Mouse (Mus musculus): ENCODE measurements around the gene Casp9. TPM values are rescaled to one million over a fixed set of nuclear protein-coding genes. Genes with fewer than 3 reads are reported as not detected.

Casp9 gene
- total and polyA plus RNA-seq, 3 experiments = 2.8 to 6.4 TPM; not detected in 1

DNA sequence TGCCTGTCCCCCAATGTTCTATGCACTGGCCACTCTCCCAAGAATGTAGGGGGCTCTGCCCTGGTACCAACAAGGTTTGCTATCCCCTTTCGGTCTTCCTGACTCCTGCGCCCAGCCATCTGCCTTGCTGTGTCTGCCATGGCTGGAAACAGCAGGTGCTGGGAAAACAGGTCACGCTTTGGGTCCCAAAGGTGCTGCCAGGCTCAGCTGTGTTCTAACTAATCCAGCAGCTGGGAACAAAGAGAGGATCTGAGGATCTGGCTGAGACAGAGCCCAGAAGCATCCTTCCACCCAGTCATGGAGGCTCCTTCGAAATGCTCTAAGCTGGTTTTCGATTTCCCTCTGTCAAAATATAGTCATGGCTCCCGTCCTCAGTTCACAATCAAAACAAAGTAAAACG is 22.9 kb downstream of the Casp9 start:
- Histone ChIP-seq H3K9me3 (replicated peaks; ENCODE audit: insufficient read depth, low read length) (no peaks in the 10 kb centered on the region), H3K27ac (ENCODE audit: control insufficient read depth, low read depth, low read length) (no peak overlapping the region), H3K36me3 (ENCODE audit: control insufficient read depth in 1 of 2, insufficient read depth in 2 of 2, low read length in 2 of 2) (no peaks in the 10 kb centered on the region), H3K4me3 (ENCODE audit: control insufficient read depth in 1 of 2, insufficient read depth in 1 of 2, low read depth in 2 of 2, low read length in 2 of 2) (no peak overlapping the region), H3K27me3 (ENCODE audit: control insufficient read depth in 1 of 2, insufficient read depth in 2 of 2, low read length in 2 of 2) (no peaks in the 10 kb centered on the region), H3K9ac (ENCODE audit: control insufficient read depth, low read depth, low read length, poor library complexity, severe bottlenecking) (no peak overlapping the region), H3K79me2 (ENCODE audit: control insufficient read depth, insufficient read depth, low read length, poor library complexity) (no peaks in the 10 kb centered on the region), H3K4me1 (ENCODE audit: control insufficient read depth in 1 of 2, insufficient read depth in 2 of 2, low read length in 2 of 2) (no peaks in the 10 kb centered on the region)
- no peak for TF ChIP-seq MAFK (IDR thresholded peaks at IDR 0.05; ENCODE audit: borderline replicate concordance, low read depth, low read length)
- no peak for TF ChIP-seq ELF1 (IDR thresholded peaks at IDR 0.05; ENCODE audit: low read depth, low read length)
- TF ChIP-seq SMC3 (IDR thresholded peaks at IDR 0.05; ENCODE audit: low read depth, low read length) = no peak
- TF ChIP-seq NRF1 (IDR thresholded peaks at IDR 0.05; ENCODE audit: insufficient read depth, low read depth, low read length, poor library complexity, severe bottlenecking) = no peak
- TF ChIP-seq CHD1 (IDR thresholded peaks at IDR 0.05; ENCODE audit: low read depth, low read length) = no peak
- no peak for TF ChIP-seq MAZ (IDR thresholded peaks at IDR 0.05; ENCODE audit: low read depth, low read length)
- TF ChIP-seq USF1 (IDR thresholded peaks at IDR 0.05; ENCODE audit: low read depth, low read length) = no peak
- TF ChIP-seq E2F4 (IDR thresholded peaks at IDR 0.05; ENCODE audit: borderline replicate concordance, low read depth, low read length) = no peak
- TF ChIP-seq ZMIZ1 (IDR thresholded peaks at IDR 0.05; ENCODE audit: low read depth, low read length) = no peak
- no peak for TF ChIP-seq TBP (IDR thresholded peaks at IDR 0.05; ENCODE audit: low read depth, low read length)
- no peak for TF ChIP-seq MEF2A (IDR thresholded peaks at IDR 0.05; ENCODE audit: extremely low read depth, insufficient replicate concordance, low read depth, low read length, poor library complexity, severe bottlenecking)
- TF ChIP-seq KAT2A (conservative IDR thresholded peaks at IDR 0.05; ENCODE audit: low read depth, low read length) = no peak
- TF ChIP-seq USF2 (IDR thresholded peaks at IDR 0.05; ENCODE audit: borderline replicate concordance in 1 of 2, insufficient read depth in 1 of 2, low read depth in 1 of 2, low read length in 2 of 2) = no peak
- TF ChIP-seq RAD21 (IDR thresholded peaks at IDR 0.05; ENCODE audit: low read depth, low read length) = no peak
- TF ChIP-seq POLR2A (IDR thresholded peaks at IDR 0.05; ENCODE audit: control insufficient read depth in 1 of 2, insufficient read depth in 1 of 2, low read depth in 1 of 2, low read length in 2 of 2, poor library complexity in 1 of 2) = no peak
- DNase-seq (ENCODE audit: low read depth, low spot score) = no peak

DNA sequence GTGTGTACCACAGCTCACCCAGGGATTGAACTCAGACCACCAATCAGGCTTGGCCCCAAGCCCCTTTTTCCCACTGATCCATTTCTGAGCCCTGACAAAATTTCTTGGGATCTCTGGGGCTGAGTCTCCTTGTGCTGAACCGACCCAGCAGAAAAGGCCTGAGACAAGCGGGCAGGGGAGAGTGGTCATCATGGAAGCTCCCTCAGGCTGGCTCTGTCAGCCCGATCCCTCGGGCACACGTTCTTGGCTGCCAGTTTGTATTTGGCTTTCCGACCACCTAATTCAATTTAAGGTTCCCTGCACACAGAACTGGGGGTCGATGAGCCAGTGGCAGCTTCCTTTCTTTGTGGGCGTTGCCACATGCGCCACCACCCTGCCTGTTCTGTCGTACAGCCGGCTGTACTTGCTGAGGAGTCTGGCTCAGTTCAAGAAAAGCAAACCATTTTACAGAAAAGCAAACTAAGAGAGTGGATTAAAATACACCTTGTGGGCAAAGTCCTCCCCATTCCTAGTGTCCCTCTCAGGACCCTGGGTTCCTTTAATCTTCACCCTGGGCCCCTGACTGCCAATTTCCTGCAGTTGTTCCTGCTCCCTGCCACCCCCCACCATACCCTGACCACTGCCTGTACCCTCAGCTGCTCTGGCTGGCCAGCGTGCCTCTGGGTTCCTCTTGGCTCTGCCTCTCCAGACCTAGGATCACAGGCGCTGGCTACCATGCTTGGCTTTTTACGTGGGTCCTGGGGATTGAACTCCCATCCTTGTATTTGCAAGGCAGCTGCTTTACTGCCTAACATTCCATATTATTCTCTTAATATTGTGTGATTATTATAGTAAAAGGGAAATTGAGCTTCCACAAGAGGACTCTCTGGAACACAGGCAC is 23.6 kb downstream of the Casp9 start:
- no peak overlapping the region for H3K27ac ChIP-seq (ENCODE audit: control insufficient read depth, low read depth, low read length)
- DNase-seq (ENCODE audit: low read depth, low spot score) = no peak
- H3K9ac ChIP-seq (ENCODE audit: control insufficient read depth, low read depth, low read length, poor library complexity, severe bottlenecking) = no peak overlapping the region
- H3K79me2 ChIP-seq (ENCODE audit: control insufficient read depth, insufficient read depth, low read length, poor library complexity) = no peaks in the 10 kb centered on the region
- no peak overlapping the region for H3K4me3 ChIP-seq (ENCODE audit: control insufficient read depth in 1 of 2, insufficient read depth in 1 of 2, low read depth in 2 of 2, low read length in 2 of 2)
- no peaks in the 10 kb centered on the region for H3K9me3 ChIP-seq (replicated peaks; ENCODE audit: insufficient read depth, low read length)
- no peaks in the 10 kb centered on the region for H3K27me3 ChIP-seq (ENCODE audit: control insufficient read depth in 1 of 2, insufficient read depth in 2 of 2, low read length in 2 of 2)
- no peak for TF ChIP-seq MYC (IDR thresholded peaks at IDR 0.05; ENCODE audit: low read depth, low read length)
- no peaks in the 10 kb centered on the region for H3K4me1 ChIP-seq (ENCODE audit: control insufficient read depth in 1 of 2, insufficient read depth in 2 of 2, low read length in 2 of 2)
- no peaks in the 10 kb centered on the region for H3K36me3 ChIP-seq (ENCODE audit: control insufficient read depth in 1 of 2, insufficient read depth in 2 of 2, low read length in 2 of 2)
